Mouse (Mus musculus): ENCODE results near the gene Mcub.

GRCm38 (mm10) chr3:129997324-129997723 is 27.3 kb upstream of the Mcub start:
- no peak for TF ChIP-seq GABPA (IDR thresholded peaks at IDR 0.05; ENCODE audit: insufficient replicate concordance, low read depth, low read length)
- no peak for TF ChIP-seq HCFC1 (IDR thresholded peaks at IDR 0.05; ENCODE audit: low read depth, low read length)
